Mouse (Mus musculus): Measurements from ENCODE around the gene Mboat7. TPM values are rescaled to one million over a fixed set of nuclear protein-coding genes. Genes with fewer than 3 reads are reported as not detected.
A peak's percentile ranks its signal among the peaks of the same experiment; 100 is the strongest.

Gene Mboat7
- polyA plus RNA-seq, 1 experiment from 2014 or later = 103 TPM

GRCm38 (mm10) chr7:3685400-3686187 is 7.7 kb downstream of the Mboat7 start:
- H3K36me3 ChIP-seq (replicated peaks) = peaks cover 6% of the 10 kb centered on the region; the same call in 1 of the 2 replicates
- H3K4me1 ChIP-seq = peaks cover 24% of the 10 kb centered on the region
- H3K9ac ChIP-seq = no peak overlapping the region
- H3K27me3 ChIP-seq (replicated peaks) = no peaks in the 10 kb centered on the region
- H3K27ac ChIP-seq = peak overlapping the region; percentile 79
- H3K4me2 ChIP-seq = no peak overlapping the region
- 0 out of 2 replicates have a peak, but pooled peaks have one; percentile 34 for ATAC-seq (replicated peaks)
- 78% methylated on average over 31 of the region's 31 CpGs for WGBS
- H3K4me3 ChIP-seq = no peak overlapping the region
- no peaks in the 10 kb centered on the region for H3K9me3 ChIP-seq

- H3K4me3 ChIP-seq = no peak overlapping the region
- ATAC-seq (replicated peaks) = peak; percentile 51; the same call in 1 of the 2 replicates
- no peaks in the 10 kb centered on the region for H3K27me3 ChIP-seq (replicated peaks)
- no peaks in the 10 kb centered on the region for H3K9me3 ChIP-seq
- H3K27ac ChIP-seq = peak overlapping the region; percentile 79
- H3K36me3 ChIP-seq (replicated peaks) = peaks cover 6% of the 10 kb centered on the region; the same call in 1 of the 2 replicates
- peaks cover 24% of the 10 kb centered on the region for H3K4me1 ChIP-seq
- H3K4me2 ChIP-seq = no peak overlapping the region
- 66% methylated on average over 8 of the region's 8 CpGs for WGBS
- 0 out of 2 replicates have a peak overlapping the region, but pooled peaks have one; percentile 11 for H3K9ac ChIP-seq
Measured at GRCm38 (mm10) chr7:3684698-3685097, 8.6 kb downstream of the Mboat7 start.

DNA sequence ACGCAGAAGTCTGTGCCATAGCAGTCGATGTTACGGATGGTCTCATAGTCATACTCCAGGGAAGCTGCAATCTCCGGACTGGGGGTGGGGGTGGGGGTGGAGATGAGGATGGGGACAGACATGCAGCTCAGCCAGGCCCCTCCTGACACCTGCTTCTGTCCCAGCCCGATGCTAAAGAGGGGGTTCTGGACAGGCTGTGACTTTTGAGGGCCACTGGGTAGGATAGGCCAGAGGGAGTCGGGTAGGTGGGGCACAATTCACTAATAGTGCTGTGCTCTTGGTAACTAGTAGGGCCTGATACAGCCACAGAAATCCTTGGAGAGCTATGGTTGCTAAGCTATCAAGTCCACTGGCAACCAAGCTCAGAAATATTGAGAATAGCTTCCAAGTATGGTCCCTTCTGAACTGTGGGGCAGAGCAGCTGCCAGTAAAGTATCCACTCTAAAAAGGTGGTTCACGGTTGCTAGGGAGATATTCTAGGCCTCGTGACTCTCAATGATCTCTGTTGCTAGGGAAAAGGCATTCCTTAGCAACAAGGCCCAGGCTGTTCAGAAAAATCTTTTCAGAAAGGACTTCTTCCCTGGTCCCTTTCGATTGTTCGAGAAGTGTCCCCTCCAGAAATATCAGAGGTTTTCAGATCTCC is 9.3 kb downstream of the Mboat7 start:
- peak; percentile 87 for ATAC-seq (replicated peaks)
- Histone ChIP-seq H3K4me2 (peak overlapping the region; percentile 11; the same call in 1 of the 2 replicates), H3K27me3 (replicated peaks) (no peaks in the 10 kb centered on the region), H3K9ac (peak overlapping the region; percentile 11; the same call in 1 of the 2 replicates), H3K4me3 (no peak overlapping the region), H3K9me3 (no peaks in the 10 kb centered on the region), H3K4me1 (peaks cover 24% of the 10 kb centered on the region), H3K36me3 (replicated peaks) (peaks cover 6% of the 10 kb centered on the region; the same call in 1 of the 2 replicates), H3K27ac (peak overlapping the region; percentile 79)
- WGBS = 43% methylated on average over 10 of the region's 10 CpGs

- H3K27me3 ChIP-seq (replicated peaks) = no peaks in the 10 kb centered on the region
- no peaks in the 10 kb centered on the region for H3K9me3 ChIP-seq
- no peaks in the 10 kb centered on the region for H3K4me1 ChIP-seq
- H3K9ac ChIP-seq = no peak within 1 kb of the TSS
- no peak within 1 kb of the TSS for H3K4me3 ChIP-seq
- H3K4me2 ChIP-seq = no peak within 1 kb of the TSS
- 54% methylated on average over 9 of the region's 9 CpGs for WGBS
- peaks cover 11% of the 10 kb centered on the region; the same call in 1 of the 2 replicates for H3K36me3 ChIP-seq (replicated peaks)
- no peak within 1 kb of the TSS for H3K27ac ChIP-seq
- ATAC-seq (replicated peaks) = no peak
Measured at GRCm38 (mm10) chr7:3677342-3677741, 16.0 kb downstream of the Mboat7 start, which contains the start of gene Tmc4. Gene Tmc4 (minus strand): TSS chr7:3677553.

GRCm38 (mm10) chr7:3676371-3676770 is 17.0 kb downstream of the Mboat7 start:
- Histone ChIP-seq H3K9me3 (no peaks in the 10 kb centered on the region), H3K4me3 (no peak overlapping the region), H3K4me1 (no peaks in the 10 kb centered on the region), H3K36me3 (replicated peaks) (peaks cover 11% of the 10 kb centered on the region; the same call in 1 of the 2 replicates), H3K4me2 (no peak overlapping the region), H3K9ac (no peak overlapping the region), H3K27me3 (replicated peaks) (no peaks in the 10 kb centered on the region), H3K27ac (no peak overlapping the region)
- 90% methylated on average over 12 of the region's 12 CpGs for WGBS
- ATAC-seq (replicated peaks) = no peak

- ATAC-seq (replicated peaks) = peak; percentile 47
- Histone ChIP-seq H3K27ac (no peak overlapping the region), H3K4me2 (no peak overlapping the region)
Measured at GRCm38 (mm10) chr7:3675228-3675548, 18.1 kb downstream of the Mboat7 start.

GRCm38 (mm10) chr7:3674507-3675227 is 18.7 kb downstream of the Mboat7 start:
- 71% methylated on average over 10 of the region's 10 CpGs for WGBS
- H3K4me1 ChIP-seq = no peaks in the 10 kb centered on the region
- ATAC-seq (replicated peaks) = peak; percentile 88
- H3K4me3 ChIP-seq = no peak overlapping the region
- no peak overlapping the region for H3K4me2 ChIP-seq
- H3K36me3 ChIP-seq (replicated peaks) = peaks cover 11% of the 10 kb centered on the region; the same call in 1 of the 2 replicates
- H3K27me3 ChIP-seq (replicated peaks) = no peaks in the 10 kb centered on the region
- H3K9ac ChIP-seq = no peak overlapping the region
- no peak overlapping the region for H3K27ac ChIP-seq
- H3K9me3 ChIP-seq = no peaks in the 10 kb centered on the region

More at GRCm38 (mm10) chr7:3675228-3675548, 18.1 kb downstream of the Mboat7 start:
- Histone ChIP-seq H3K36me3 (replicated peaks) (peaks cover 11% of the 10 kb centered on the region; the same call in 1 of the 2 replicates), H3K9me3 (no peaks in the 10 kb centered on the region), H3K27me3 (replicated peaks) (no peaks in the 10 kb centered on the region), H3K9ac (no peak overlapping the region), H3K4me3 (no peak overlapping the region), H3K4me1 (no peaks in the 10 kb centered on the region)
- 82% methylated on average over 3 of the region's 3 CpGs for WGBS

GRCm38 (mm10) chr7:3666921-3667391 is 26.4 kb downstream of the Mboat7 start:
- peaks cover 9% of the 10 kb centered on the region; the same call in 1 of the 2 replicates for H3K36me3 ChIP-seq (replicated peaks)
- no peaks in the 10 kb centered on the region for H3K9me3 ChIP-seq
- no peak overlapping the region for H3K27ac ChIP-seq
- WGBS = 25% methylated on average over 14 of the region's 14 CpGs
- peaks cover 22% of the 10 kb centered on the region for H3K4me1 ChIP-seq
- H3K27me3 ChIP-seq (replicated peaks) = no peaks in the 10 kb centered on the region
- no peak overlapping the region for H3K9ac ChIP-seq
- no peak for ATAC-seq (replicated peaks)
- H3K4me2 ChIP-seq = no peak overlapping the region
- H3K4me3 ChIP-seq = no peak overlapping the region

DNA sequence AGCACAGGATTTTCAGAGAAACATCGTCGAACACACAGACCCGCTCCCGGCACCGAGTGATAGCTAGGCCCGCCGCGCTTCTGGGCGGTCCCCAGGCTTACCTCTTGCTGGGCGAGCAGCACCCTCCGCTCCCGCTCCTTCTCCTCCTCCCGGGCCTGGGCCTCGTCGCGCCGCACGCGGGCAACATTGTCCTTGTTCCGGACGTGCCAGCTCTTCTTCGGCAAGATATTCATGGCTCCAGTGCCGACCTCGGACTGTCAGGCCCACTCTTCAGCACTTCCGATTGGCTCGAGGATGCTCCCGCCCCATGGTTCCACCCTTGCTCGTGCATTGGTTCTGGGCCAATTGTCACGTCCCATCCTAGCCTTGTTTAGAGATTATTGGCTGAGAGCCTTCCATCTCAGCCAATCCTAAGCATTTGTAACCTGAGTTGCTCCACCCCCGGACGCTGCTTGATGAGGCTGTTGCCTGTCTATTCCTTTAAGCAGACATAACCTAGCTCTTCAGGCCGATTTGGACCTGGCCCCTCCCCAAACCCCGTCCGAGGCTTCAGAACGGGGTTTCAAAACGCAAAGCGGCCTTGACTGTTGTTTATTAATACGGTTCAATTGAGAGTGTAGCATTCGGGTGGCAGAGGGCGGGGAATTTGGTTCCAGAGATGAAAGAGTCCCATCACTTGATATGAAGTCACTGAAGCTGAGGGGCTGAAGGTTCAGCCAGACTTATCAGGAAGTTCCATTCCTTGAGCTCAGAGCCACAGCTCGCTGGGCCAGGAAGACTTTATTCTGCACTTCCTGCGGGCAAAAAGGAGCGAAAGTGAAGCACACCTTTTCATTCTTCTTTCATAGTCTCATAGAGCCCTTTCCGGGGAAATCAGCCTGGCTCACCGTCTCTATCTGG is 27.9 kb downstream of the Mboat7 start, which contains the start of gene Leng1:
Gene Leng1, minus strand, starts transcription at position 626 of the 900 bp plus-strand sequence.
- H3K27me3 ChIP-seq (replicated peaks) = no peaks in the 10 kb centered on the region
- peaks cover 21% of the 10 kb centered on the region; the same call in 1 of the 2 replicates for H3K36me3 ChIP-seq (replicated peaks)
- H3K4me1 ChIP-seq = peaks cover 22% of the 10 kb centered on the region
- WGBS = 4% methylated on average over 45 of the region's 45 CpGs
- peak within 1 kb of the TSS; percentile 62 for H3K9ac ChIP-seq
- H3K9me3 ChIP-seq = no peaks in the 10 kb centered on the region
- peak within 1 kb of the TSS; percentile 67 for H3K4me2 ChIP-seq
- peak within 1 kb of the TSS; percentile 80 for H3K27ac ChIP-seq
- peak; percentile 99 for ATAC-seq (replicated peaks)
- peak within 1 kb of the TSS; percentile 75 for H3K4me3 ChIP-seq

- H3K9me3 ChIP-seq = no peaks in the 10 kb centered on the region
- peaks cover 29% of the 10 kb centered on the region for H3K36me3 ChIP-seq (replicated peaks)
- peak overlapping the region; percentile 62 for H3K9ac ChIP-seq
- 30% methylated on average over 15 of the region's 15 CpGs for WGBS
- H3K4me1 ChIP-seq = peaks cover 22% of the 10 kb centered on the region
- peak overlapping the region; percentile 75 for H3K4me3 ChIP-seq
- H3K27ac ChIP-seq = peak overlapping the region; percentile 79
- peak; percentile 28 for ATAC-seq (replicated peaks)
- no peaks in the 10 kb centered on the region for H3K27me3 ChIP-seq (replicated peaks)
- peak overlapping the region; percentile 67 for H3K4me2 ChIP-seq
Measured at GRCm38 (mm10) chr7:3664524-3665214, 28.7 kb downstream of the Mboat7 start.
